Mouse (Mus musculus): Measurements from ENCODE around the gene Hist1h3e. TPM values are rescaled to one million over a fixed set of nuclear protein-coding genes. Genes with fewer than 3 reads are reported as not detected.

Gene Hist1h3e
- polyA plus RNA-seq, 1 experiment: 2.8 TPM

GRCm38 (mm10) chr13:23517603-23518294 lies 44.4 kb downstream of the Hist1h3e start:
- Histone ChIP-seq H3K27me3 (ENCODE audit: control insufficient read depth, insufficient read depth, low read length) (no peaks in the 10 kb centered on the region), H3K36me3 (ENCODE audit: control insufficient read depth, insufficient read depth, low read length) (no peaks in the 10 kb centered on the region), H3K27ac (ENCODE audit: control insufficient read depth, insufficient read depth, low read depth, low read length) (peak overlapping the region; percentile 5; the same call in 1 of the 2 replicates), H3K4me1 (ENCODE audit: control insufficient read depth, insufficient read depth, low read length) (peaks cover 4% of the 10 kb centered on the region), H3K4me3 (ENCODE audit: control insufficient read depth, low read depth, low read length) (peak overlapping the region; percentile 51)
- TF ChIP-seq CTCF (IDR thresholded peaks at IDR 0.05; ENCODE audit: control insufficient read depth, insufficient read depth, insufficient replicate concordance, low read depth, low read length) (no peak), POLR2A (IDR thresholded peaks at IDR 0.05; ENCODE audit: control insufficient read depth, low read depth, low read length) (no peak)

GRCm38 (mm10) chr13:23516822-23517602 lies 45.2 kb downstream of the Hist1h3e start:
- Histone ChIP-seq H3K4me3 (ENCODE audit: control insufficient read depth, low read depth, low read length) (peak overlapping the region; percentile 35), H3K27ac (ENCODE audit: control insufficient read depth, insufficient read depth, low read depth, low read length) (peak overlapping the region; percentile 5; the same call in 1 of the 2 replicates), H3K27me3 (ENCODE audit: control insufficient read depth, insufficient read depth, low read length) (no peaks in the 10 kb centered on the region), H3K36me3 (ENCODE audit: control insufficient read depth, insufficient read depth, low read length) (no peaks in the 10 kb centered on the region), H3K4me1 (ENCODE audit: control insufficient read depth, insufficient read depth, low read length) (peaks cover 4% of the 10 kb centered on the region)
- TF ChIP-seq POLR2A (IDR thresholded peaks at IDR 0.05; ENCODE audit: control insufficient read depth, low read depth, low read length) (no peak), CTCF (IDR thresholded peaks at IDR 0.05; ENCODE audit: control insufficient read depth, insufficient read depth, insufficient replicate concordance, low read depth, low read length) (no peak)

GRCm38 (mm10) chr13:23515826-23516620 lies 46.1 kb downstream of the Hist1h3e start:
- TF ChIP-seq POLR2A (IDR thresholded peaks at IDR 0.05; ENCODE audit: control insufficient read depth, low read depth, low read length): no peak
- no peak for TF ChIP-seq CTCF (IDR thresholded peaks at IDR 0.05; ENCODE audit: control insufficient read depth, insufficient read depth, insufficient replicate concordance, low read depth, low read length)
- no peak overlapping the region for H3K27ac ChIP-seq (ENCODE audit: control insufficient read depth, insufficient read depth, low read depth, low read length)

GRCm38 (mm10) chr13:23515281-23515680 lies 46.9 kb downstream of the Hist1h3e start:
- H3K4me3 ChIP-seq (ENCODE audit: control insufficient read depth, low read depth, low read length): no peak overlapping the region
- H3K27me3 ChIP-seq (ENCODE audit: control insufficient read depth, insufficient read depth, low read length): no peaks in the 10 kb centered on the region
- TF ChIP-seq POLR2A (IDR thresholded peaks at IDR 0.05; ENCODE audit: control insufficient read depth, low read depth, low read length) (no peak), CTCF (IDR thresholded peaks at IDR 0.05; ENCODE audit: control insufficient read depth, insufficient read depth, insufficient replicate concordance, low read depth, low read length) (no peak)
- peaks cover 4% of the 10 kb centered on the region for H3K4me1 ChIP-seq (ENCODE audit: control insufficient read depth, insufficient read depth, low read length)
- no peaks in the 10 kb centered on the region for H3K36me3 ChIP-seq (ENCODE audit: control insufficient read depth, insufficient read depth, low read length)
- H3K27ac ChIP-seq (ENCODE audit: control insufficient read depth, insufficient read depth, low read depth, low read length): no peak overlapping the region

More at GRCm38 (mm10) chr13:23515826-23516620, 46.1 kb downstream of the Hist1h3e start:
- no peak overlapping the region for H3K4me3 ChIP-seq (ENCODE audit: control insufficient read depth, low read depth, low read length)
- no peaks in the 10 kb centered on the region for H3K27me3 ChIP-seq (ENCODE audit: control insufficient read depth, insufficient read depth, low read length)
- H3K36me3 ChIP-seq (ENCODE audit: control insufficient read depth, insufficient read depth, low read length): no peaks in the 10 kb centered on the region
- peaks cover 4% of the 10 kb centered on the region for H3K4me1 ChIP-seq (ENCODE audit: control insufficient read depth, insufficient read depth, low read length)

GRCm38 (mm10) chr13:23513517-23513916 lies 48.7 kb downstream of the Hist1h3e start:
- H3K4me3 ChIP-seq (ENCODE audit: control insufficient read depth, low read depth, low read length): no peak overlapping the region
- H3K27me3 ChIP-seq (ENCODE audit: control insufficient read depth, insufficient read depth, low read length): no peaks in the 10 kb centered on the region
- TF ChIP-seq CTCF (IDR thresholded peaks at IDR 0.05; ENCODE audit: control insufficient read depth, insufficient read depth, insufficient replicate concordance, low read depth, low read length): no peak
- TF ChIP-seq POLR2A (IDR thresholded peaks at IDR 0.05; ENCODE audit: control insufficient read depth, low read depth, low read length): no peak
- peaks cover 4% of the 10 kb centered on the region for H3K4me1 ChIP-seq (ENCODE audit: control insufficient read depth, insufficient read depth, low read length)
- no peaks in the 10 kb centered on the region for H3K36me3 ChIP-seq (ENCODE audit: control insufficient read depth, insufficient read depth, low read length)
- no peak overlapping the region for H3K27ac ChIP-seq (ENCODE audit: control insufficient read depth, insufficient read depth, low read depth, low read length)

Other genes starting within 250 kb of the Hist1h3e start
- gene Zfp322a, start 193.2 kb downstream of the Hist1h3e start, polyA plus RNA-seq (2012; rRNA removed): 1.1 and 1.8 TPM in 2 replicates
- gene Abt1, start 138.5 kb downstream of the Hist1h3e start, polyA plus RNA-seq (2012; rRNA removed): 2.0 TPM in 2 replicates
- 0.05 and 0.26 TPM in 2 replicates for gene Btn1a1, start 96.5 kb downstream of the Hist1h3e start, polyA plus RNA-seq (2012; rRNA removed)
- 0.08 and 0.21 TPM in 2 replicates for gene Btn2a2, start 73.5 kb downstream of the Hist1h3e start, polyA plus RNA-seq (2012; rRNA removed)
- gene Hist1h4h, start 31.3 kb downstream of the Hist1h3e start, polyA plus RNA-seq (2012; rRNA removed): 13.2 and 17.1 TPM in 2 replicates
- 4.4 and 4.5 TPM in 2 replicates for gene Hist1h2af, start 28.5 kb downstream of the Hist1h3e start, polyA plus RNA-seq (2012; rRNA removed)
- 1.3 and 2.7 TPM in 2 replicates for gene Hist1h3g, start 26.9 kb downstream of the Hist1h3e start, polyA plus RNA-seq (2012; rRNA removed)
- 0.07 and 0.13 TPM in 2 replicates for gene Hist1h2bh, start 19.0 kb downstream of the Hist1h3e start, polyA plus RNA-seq (2012; rRNA removed)
- gene Hist1h3f, start 18.3 kb downstream of the Hist1h3e start, polyA plus RNA-seq (2012; rRNA removed): 1.3 and 1.4 TPM in 2 replicates
- gene Hist1h4f, start 10.7 kb downstream of the Hist1h3e start, polyA plus RNA-seq (2012; rRNA removed): 2.1 and 3.7 TPM in 2 replicates
- gene Hist1h1d, start 9.1 kb downstream of the Hist1h3e start, polyA plus RNA-seq (2012; rRNA removed): 0.02 and 0.04 TPM in 2 replicates
- gene Hist1h2ae, start 8.9 kb upstream of the Hist1h3e start, polyA plus RNA-seq (2012; rRNA removed): 0.34 and 0.36 TPM in 2 replicates
- 6.8 and 7.8 TPM in 2 replicates for gene Hist1h2bg, start 9.0 kb upstream of the Hist1h3e start, polyA plus RNA-seq (2012; rRNA removed)
- 0.98 and 2.9 TPM in 2 replicates for gene Hist1h2bf, start 11.8 kb upstream of the Hist1h3e start, polyA plus RNA-seq (2012; rRNA removed)
- 0.90 and 1.0 TPM in 2 replicates for gene Hist1h2ad, start 12.0 kb upstream of the Hist1h3e start, polyA plus RNA-seq (2012; rRNA removed)
- gene Hist1h3d, start 13.4 kb upstream of the Hist1h3e start, polyA plus RNA-seq (2012; rRNA removed): 0.98 and 1.1 TPM in 2 replicates
- 2.7 and 2.9 TPM in 2 replicates for gene Hist1h4d, start 19.2 kb upstream of the Hist1h3e start, polyA plus RNA-seq (2012; rRNA removed)
- 0.42 and 0.58 TPM in 2 replicates for gene Hist1h2be, start 58.8 kb upstream of the Hist1h3e start, polyA plus RNA-seq (2012; rRNA removed)
- 0.35 and 0.41 TPM in 2 replicates for gene Hist1h1e, start 60.2 kb upstream of the Hist1h3e start, polyA plus RNA-seq (2012; rRNA removed)
- gene Hist1h2ac, start 121.6 kb upstream of the Hist1h3e start, polyA plus RNA-seq (2012; rRNA removed): 0.20 and 0.26 TPM in 2 replicates
- 17.8 and 19.0 TPM in 2 replicates for gene Hist1h2bc, start 121.8 kb upstream of the Hist1h3e start, polyA plus RNA-seq (2012; rRNA removed)
- gene Hist1h1t, start 133.4 kb upstream of the Hist1h3e start, polyA plus RNA-seq (2012; rRNA removed): 22.2 and 24.8 TPM in 2 replicates
- 20.1 and 20.6 TPM in 2 replicates for gene Hist1h4c, start 136.1 kb upstream of the Hist1h3e start, polyA plus RNA-seq (2012; rRNA removed)
- 5.2 and 6.1 TPM in 2 replicates for gene Hfe, start 148.5 kb upstream of the Hist1h3e start, polyA plus RNA-seq (2012; rRNA removed)
- 5.4 and 6.9 TPM in 2 replicates for gene Hist1h1c, start 176.4 kb upstream of the Hist1h3e start, polyA plus RNA-seq (2012; rRNA removed)
- gene Hist1h3c, start 183.2 kb upstream of the Hist1h3e start, polyA plus RNA-seq (2012; rRNA removed): 2.3 TPM in 2 replicates
- 3.9 and 7.0 TPM in 2 replicates for gene Hist1h2bb, start 184.4 kb upstream of the Hist1h3e start, polyA plus RNA-seq (2012; rRNA removed)
- gene Hist1h2ab, start 188.8 kb upstream of the Hist1h3e start, polyA plus RNA-seq (2012; rRNA removed): 4.4 and 6.2 TPM in 2 replicates
- 4.2 and 4.7 TPM in 2 replicates for gene Hist1h3b, start 189.9 kb upstream of the Hist1h3e start, polyA plus RNA-seq (2012; rRNA removed)
- 2.4 and 2.5 TPM in 2 replicates for gene Hist1h4b, start 194.6 kb upstream of the Hist1h3e start, polyA plus RNA-seq (2012; rRNA removed)
- 83.8 and 94.1 TPM in 2 replicates for gene Hist1h4a, start 198.9 kb upstream of the Hist1h3e start, polyA plus RNA-seq (2012; rRNA removed)
- gene Hist1h3a, start 200.0 kb upstream of the Hist1h3e start, polyA plus RNA-seq (2012; rRNA removed): 29.4 and 33.4 TPM in 2 replicates
- gene Hist1h1a, start 201.3 kb upstream of the Hist1h3e start, polyA plus RNA-seq (2012; rRNA removed): 2.9 and 4.3 TPM in 2 replicates
- gene Trim38, start 207.5 kb upstream of the Hist1h3e start, polyA plus RNA-seq (2012; rRNA removed): 2.1 and 2.5 TPM in 2 replicates
- 0.40 and 0.41 TPM in 2 replicates for gene Slc17a2, start 244.6 kb upstream of the Hist1h3e start, polyA plus RNA-seq (2012; rRNA removed)

Data from testis, adult 2 months (tissue).